Mouse (Mus musculus): ENCODE measurements around the gene Tspan13.

The Tspan13 gene

DNA sequence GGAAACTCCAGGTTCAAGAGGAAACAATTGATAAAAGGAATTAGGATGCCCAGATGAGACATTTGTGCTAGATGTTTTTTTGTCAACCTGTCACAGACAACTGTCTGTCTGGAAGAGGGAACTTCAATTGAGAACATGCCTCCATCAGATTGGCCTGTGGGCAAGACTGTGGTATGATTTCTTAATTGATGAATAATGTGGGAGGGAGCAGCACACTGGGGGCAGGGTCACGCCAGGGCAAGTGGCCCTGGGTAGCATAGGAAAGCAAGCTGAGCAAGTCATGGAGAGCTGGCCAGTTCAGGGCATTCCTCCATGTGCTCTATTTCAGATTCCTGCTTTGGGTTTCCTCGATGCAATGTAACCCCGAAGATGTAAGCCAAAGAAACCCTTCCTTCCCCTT lies 66.4 kb downstream of the Tspan13 start:
- DNase-seq: no peak

GRCm38 (mm10) chr12:35966768-35967141 lies 75.5 kb downstream of the Tspan13 start:
- DNase-seq: no peak

DNA sequence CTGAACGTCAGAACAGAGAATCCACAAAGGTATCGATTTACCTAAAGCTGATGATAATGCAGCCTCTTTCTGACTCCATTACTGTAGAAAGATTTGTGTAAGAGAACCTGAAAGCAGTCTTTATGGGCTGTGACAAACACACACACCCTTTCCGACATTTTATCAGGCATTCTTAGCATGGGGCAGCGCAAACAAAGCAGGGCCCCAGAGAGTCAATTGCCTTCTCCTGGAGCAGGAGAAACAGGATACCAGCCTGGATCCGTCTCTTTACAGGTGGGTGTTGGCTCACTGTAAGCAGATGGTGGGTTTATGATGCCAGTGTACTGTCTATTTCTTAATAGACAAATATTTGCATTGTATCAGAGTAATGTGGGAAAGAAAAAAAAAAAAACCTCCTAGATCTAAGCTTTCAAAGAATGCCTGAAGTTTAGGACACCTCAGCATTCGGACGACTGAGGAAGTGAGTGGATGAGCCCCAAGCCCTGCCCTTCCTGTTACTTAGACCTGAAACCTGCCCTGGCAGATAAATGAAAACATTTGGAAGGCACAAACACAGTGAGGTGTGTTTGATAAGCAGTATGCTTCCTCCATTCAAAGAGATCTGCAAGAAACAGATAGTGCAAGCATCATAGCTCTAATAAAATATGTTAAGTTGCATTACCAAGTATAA lies 76.1 kb downstream of the Tspan13 start:
- no peak for DNase-seq

Data from cerebellum, postnatal 36 days (tissue).